Mouse (Mus musculus) mature B cell (primary cell): ENCODE measurements around the gene Ehd3.

ENCODE experiments used
- in situ Hi-C: fragments of 300-500 bp; cut with MboI; formaldehyde crosslinking; loops from 2 replicates; pipeline ENCODE4 v1.14.3; 2019

Ehd3 gene

GRCm38 (mm10) chr17:73803521-73804184, at the start of gene Ehd3:
Ehd3 (plus strand) TSS chr17:73804134.
- in situ Hi-C loops: no loop called here

- in situ Hi-C loops: no loop called here
Measured at GRCm38 (mm10) chr17:73770964-73771363, 33.0 kb upstream of the Ehd3 start.

- in situ Hi-C loops: no loop called here
Measured at GRCm38 (mm10) chr17:73786642-73787311, 17.2 kb upstream of the Ehd3 start.

- in situ Hi-C loops: no loop called here
Measured at GRCm38 (mm10) chr17:73790284-73791020, 13.5 kb upstream of the Ehd3 start.

- in situ Hi-C loops: no loop called here
Measured at GRCm38 (mm10) chr17:73796789-73797188, 7.1 kb upstream of the Ehd3 start.

- in situ Hi-C loops: no loop called here
Measured at GRCm38 (mm10) chr17:73797706-73798105, 6.2 kb upstream of the Ehd3 start.

- in situ Hi-C loops: no loop called here
Measured at GRCm38 (mm10) chr17:73804592-73805271, 798 bp downstream of the Ehd3 start.

DNA sequence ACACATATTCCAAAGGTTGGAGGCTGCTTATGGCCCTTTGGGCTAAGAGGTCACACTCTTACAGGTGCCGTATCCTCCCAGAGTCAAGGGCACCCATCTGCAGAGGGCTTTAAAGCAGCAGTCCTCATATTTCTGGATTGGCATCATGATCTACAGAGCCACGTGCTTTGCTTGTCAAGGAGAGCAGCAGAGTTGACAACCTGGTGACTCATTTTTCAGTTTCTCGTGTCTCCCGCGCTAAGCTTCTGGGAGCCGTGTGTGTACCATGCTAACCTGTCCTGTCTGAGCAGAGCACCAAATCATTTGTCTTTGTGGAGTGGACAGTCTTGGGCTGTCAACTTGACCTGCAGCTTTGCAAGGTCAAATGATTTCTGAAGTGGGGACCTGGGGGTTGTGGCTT, 2.4 kb downstream of the Ehd3 start:
- in situ Hi-C loops: no loop called here

DNA sequence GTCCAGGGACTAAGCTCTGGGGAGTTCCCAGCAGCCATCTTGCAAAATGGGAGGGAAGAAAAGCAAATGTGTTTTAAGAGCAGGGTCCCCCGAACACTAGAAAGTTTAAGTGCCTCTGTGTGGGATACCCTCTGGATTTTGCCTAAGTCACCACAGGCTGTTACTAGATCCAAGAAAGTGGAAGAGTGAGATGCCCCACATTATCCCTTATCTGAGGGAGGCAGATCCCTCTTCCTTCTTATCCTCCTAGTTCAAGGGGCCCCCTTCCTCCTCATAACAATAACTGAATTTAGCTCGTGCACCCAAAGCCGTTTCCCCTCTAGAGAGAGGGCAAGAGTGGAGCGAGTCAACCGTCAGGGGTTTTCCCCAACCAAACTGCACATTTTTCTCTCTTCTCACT, 3.3 kb downstream of the Ehd3 start:
- in situ Hi-C loops: no loop called here

GRCm38 (mm10) chr17:73808431-73808830, 4.5 kb downstream of the Ehd3 start:
- in situ Hi-C loops: no loop called here

GRCm38 (mm10) chr17:73810801-73811200, 6.9 kb downstream of the Ehd3 start:
- in situ Hi-C loops: no loop called here

DNA sequence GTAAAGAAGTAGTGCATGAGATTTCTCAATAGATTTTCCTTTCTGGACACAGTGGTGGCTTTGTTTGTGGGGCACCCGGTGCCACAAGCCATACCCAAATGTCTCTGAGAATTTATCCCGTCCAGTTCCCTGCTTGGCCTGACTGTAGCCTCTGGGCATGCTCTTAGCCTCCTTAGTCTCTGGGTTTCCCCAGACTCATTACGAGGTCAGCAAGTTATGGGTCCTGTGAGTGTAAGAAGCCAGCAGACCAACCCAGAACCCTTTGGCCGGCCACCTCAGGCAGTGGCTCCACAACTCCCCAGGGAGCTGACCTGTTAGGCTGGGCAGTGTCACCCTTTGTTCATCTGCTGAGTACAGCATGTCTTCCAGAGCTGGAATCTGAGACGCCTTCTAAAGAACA, 7.6 kb downstream of the Ehd3 start:
- in situ Hi-C loops: no loop called here

DNA sequence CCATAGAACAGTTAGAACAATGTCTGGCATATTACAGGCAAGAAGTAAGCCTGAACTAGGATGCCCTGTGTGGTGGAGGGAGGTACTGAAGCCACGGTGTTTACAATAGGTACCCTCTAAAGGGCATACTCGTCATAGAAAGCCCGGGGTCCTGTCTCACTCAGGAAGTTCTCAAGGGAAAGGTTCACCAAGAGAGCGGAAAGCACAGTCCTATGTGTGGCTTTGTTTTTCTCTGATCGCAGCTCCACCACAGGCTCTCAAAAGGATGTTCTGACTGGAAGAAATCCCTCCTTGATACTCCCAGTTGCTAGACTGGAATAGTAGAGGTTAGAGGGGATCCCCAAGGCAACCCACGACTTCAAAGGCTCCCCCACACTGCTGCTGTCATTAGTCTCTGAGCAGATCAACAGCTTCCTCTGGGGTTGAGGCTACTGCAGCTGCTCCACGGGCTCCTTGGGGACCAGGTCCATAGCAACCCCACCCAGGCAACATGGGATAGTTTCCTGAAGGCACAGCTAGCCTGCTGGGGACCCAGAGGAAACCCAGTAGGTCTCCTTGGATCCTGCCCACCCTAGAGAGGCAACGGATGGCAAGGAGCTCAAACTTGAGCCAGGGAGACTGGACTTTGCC, 9.2 kb downstream of the Ehd3 start:
- in situ Hi-C loops: no loop called here

- in situ Hi-C loops: no loop called here
Measured at GRCm38 (mm10) chr17:73814500-73815190, 10.7 kb downstream of the Ehd3 start.

DNA sequence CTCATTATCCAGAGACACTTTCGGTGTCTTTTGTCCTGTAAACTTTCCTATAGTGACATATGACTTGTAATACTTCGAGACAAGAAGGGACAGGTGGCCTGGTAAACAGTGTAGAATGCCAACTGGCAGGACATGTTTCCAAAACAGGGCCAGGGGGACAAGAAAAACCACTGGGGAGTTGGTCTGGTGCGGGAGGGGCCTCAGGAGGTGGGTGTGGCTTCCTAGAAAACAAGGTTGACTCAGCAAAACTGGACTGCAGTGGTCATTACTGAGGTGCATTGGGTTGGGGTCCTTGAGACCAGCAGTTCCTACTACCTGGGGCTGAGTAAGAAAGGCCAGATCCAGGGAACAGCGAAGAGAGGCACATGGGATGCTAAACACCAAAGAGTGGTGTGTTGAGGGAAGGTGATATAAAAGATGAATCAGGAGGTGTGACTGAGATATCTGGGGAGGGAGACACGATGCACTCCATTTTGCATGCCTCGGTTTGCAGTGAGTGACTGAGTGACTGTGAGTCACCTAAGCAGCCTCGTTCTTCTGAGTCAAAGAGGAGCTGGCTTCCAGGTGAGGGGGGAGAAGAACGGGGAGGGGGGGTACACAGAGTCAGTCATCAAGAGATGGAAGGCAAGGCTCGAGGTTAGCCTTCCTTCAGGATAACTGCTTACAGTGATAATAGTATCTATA, 13.9 kb downstream of the Ehd3 start:
- in situ Hi-C loops: no loop called here

- in situ Hi-C loops: no loop called here
Measured at GRCm38 (mm10) chr17:73818936-73819335, 15.0 kb downstream of the Ehd3 start.

DNA sequence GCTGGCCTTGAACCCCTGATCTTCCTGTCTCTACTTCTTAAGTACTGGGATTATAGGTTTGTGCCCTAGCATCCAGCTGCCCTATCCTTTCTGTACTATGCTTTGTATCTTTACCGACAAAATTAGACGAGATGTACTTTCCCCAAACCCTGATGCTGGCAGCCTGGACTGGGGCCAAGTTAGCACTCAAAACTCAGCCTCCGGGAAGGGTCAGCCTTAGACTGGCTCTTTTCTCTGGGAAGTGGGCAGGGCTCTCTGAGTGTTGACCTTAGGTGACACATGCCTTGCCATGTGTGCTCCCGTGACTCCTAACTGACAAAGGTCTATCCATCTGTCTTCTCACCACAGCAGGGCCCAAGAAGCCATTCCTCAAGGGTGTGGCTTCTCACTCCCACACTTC, 16.8 kb downstream of the Ehd3 start:
- in situ Hi-C loops: no loop called here

DNA sequence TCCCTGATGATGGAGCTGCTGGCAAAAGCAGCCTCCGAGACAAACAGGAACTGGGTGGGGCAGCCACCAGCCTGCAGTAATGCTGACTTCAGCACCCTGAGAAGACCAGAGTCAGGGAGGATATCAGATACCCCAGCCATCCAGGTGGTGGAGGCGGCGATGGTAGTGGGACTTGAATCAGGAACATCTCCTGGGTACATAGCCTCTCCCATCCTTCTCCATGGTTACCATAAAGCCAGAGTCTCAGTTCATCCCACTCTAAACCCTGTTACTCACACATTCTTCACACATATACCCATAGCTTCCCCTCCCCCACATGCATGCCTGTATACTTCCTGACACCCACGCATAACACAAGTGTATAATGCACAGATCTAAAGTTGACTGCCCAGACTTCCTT, 18.3 kb downstream of the Ehd3 start:
- in situ Hi-C loops: no loop called here

DNA sequence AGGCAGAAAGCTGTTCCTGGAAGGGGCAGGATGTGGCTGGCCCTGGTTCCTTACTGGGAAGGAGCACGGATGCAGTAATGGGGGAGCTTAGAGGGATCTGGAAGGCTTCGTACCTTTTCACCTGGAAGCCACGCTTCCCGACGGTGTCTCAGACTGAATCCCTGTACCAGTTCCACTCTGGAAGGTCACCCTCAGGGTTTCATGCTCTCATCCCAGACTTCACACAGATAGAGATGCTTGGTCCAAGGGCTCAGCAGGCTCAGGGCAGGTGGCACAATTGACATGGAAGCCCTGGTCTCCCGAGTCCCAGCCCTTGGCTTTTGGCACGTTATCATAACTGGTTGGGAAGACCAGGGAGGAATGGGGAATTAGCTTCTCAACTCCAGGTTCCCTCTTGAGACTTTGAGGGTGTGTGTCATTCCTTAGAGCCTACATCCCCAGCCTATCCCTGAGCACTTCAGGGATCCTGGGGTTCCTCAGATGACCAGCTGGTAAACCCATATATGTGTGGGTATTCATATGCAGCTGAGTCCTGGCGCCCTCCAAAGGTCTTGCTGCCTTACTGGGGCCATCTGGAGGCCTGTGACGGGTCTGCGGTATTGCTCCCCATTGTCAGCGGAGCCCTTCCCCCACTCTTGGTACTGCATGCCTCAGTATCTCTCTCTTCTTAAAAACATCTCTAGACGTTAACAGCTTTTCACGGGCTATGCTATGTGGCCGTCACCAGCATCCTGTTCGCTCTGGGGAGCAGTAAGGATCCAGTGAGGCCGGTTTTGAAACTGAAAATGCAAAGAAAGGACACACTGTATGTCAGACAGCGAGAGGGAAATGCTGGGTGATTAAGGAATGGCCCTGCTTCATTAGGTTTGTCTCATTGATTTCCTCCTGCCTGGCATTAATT, 19.4 kb downstream of the Ehd3 start:
- in situ Hi-C loops: no loop called here

- in situ Hi-C loops: no loop called here
Measured at GRCm38 (mm10) chr17:73824022-73824340, 20.0 kb downstream of the Ehd3 start.
